Mouse (Mus musculus) limb, embryonic 11.5 days (tissue): ENCODE measurements at regions not wholly inside any gene's neighbourhood (a gene's known extent, or its start where the extent isn't known, plus 50 kb on each side); places are given as distances from the start of the nearest gene placed in this dataset.

ENCODE experiments used
- ATAC-seq: fragments of 200-750 bp; cut with Nextera tagmentation; 2 replicates; pipeline ENCODE4 v1.8.0; 2017; ENCODE audit warnings: low read depth; ENCODE audit not compliant: insufficient number of reproducible peaks, low FRiP score, low TSS enrichment
- DNase-seq: peaks from one replicate; pipeline ENCODE4 v3.0.0-alpha.2; 2015; ENCODE audit warnings: low spot score
- H3K27ac ChIP-seq: fragments of 300-500 bp; sonication (generic); replicated peaks from 2 replicates; pipeline ENCODE4 v1.5.1; 2014; ENCODE audit warnings: low read depth, mild to moderate bottlenecking, low read length
- H3K27me3 ChIP-seq: fragments of 300-500 bp; sonication (generic); 2 replicates; pipeline ENCODE4 v1.6.1; 2014; ENCODE audit warnings: mild to moderate bottlenecking, low read length, mixed read lengths; ENCODE audit not compliant: control insufficient read depth, insufficient read depth
- H3K36me3 ChIP-seq: fragments of 300-500 bp; sonication (generic); 2 replicates; pipeline ENCODE4 v1.6.1; 2014; ENCODE audit warnings: mild to moderate bottlenecking, low read length, moderate library complexity, mixed read lengths; ENCODE audit not compliant: control insufficient read depth, insufficient read depth
- H3K4me1 ChIP-seq: fragments of 300-500 bp; sonication (generic); 2 replicates; pipeline ENCODE4 v1.6.1; 2014; ENCODE audit warnings: low read length, mixed read lengths; ENCODE audit not compliant: control insufficient read depth, insufficient read depth
- H3K4me2 ChIP-seq: fragments of 300-500 bp; sonication (generic); 2 replicates; pipeline ENCODE4 v1.6.1; 2014; ENCODE audit warnings: low read depth, mild to moderate bottlenecking, moderate library complexity; ENCODE audit not compliant: severe bottlenecking
- H3K4me3 ChIP-seq: fragments of 300-500 bp; sonication (generic); 2 replicates; pipeline ENCODE4 v1.5.1; 2014; ENCODE audit warnings: low read depth, low read length
- H3K9ac ChIP-seq: fragments of 300-500 bp; sonication (generic); 2 replicates; pipeline ENCODE4 v1.6.1; 2014; ENCODE audit warnings: mild to moderate bottlenecking, low read length
- H3K9me3 ChIP-seq: fragments of 300-500 bp; sonication (generic); 2 replicates; pipeline ENCODE4 v1.6.1; 2016; ENCODE audit warnings: low read length; ENCODE audit not compliant: control insufficient read depth
- WGBS: fragments of 180-500 bp; shearing (Covaris S2); extraction: QIAGEN DNeasy Blood & Tissue Kit; methylation state at CpG from one replicate; pipeline ENCODE4 v1.1.7; 2014; 5-methylcytosine and 5-hydroxymethylcytosine counted together

DNA sequence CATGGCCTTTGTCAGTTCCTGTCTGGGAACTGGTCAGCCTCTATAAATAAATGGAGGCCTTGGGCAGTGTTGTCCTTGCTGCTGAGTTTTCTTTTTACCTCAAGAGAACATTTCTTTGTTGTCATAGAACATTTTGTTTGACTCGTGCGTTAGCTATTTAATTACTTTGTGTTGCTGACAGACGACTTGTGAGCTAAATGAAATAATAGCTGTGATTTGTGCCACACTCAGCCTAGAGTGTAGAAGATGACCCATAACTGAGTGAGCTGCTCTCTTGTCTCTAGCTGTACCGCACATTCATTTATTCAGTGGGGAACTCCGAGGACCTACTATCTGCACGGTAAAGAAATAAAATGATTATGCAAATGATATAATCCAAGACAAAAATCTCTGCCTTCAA, 263.1 kb upstream of the Atp2b1 start:
- Histone ChIP-seq H3K9me3 (no peaks in the 10 kb centered on the region), H3K4me1 (no peaks in the 10 kb centered on the region), H3K27ac (no peak overlapping the region), H3K9ac (no peak overlapping the region), H3K27me3 (no peaks in the 10 kb centered on the region), H3K4me3 (no peak overlapping the region), H3K36me3 (no peaks in the 10 kb centered on the region), H3K4me2 (no peak overlapping the region)
- DNase-seq (no peak), ATAC-seq (no peak)
- 86% methylated on average over 6 of the region's 6 CpGs for WGBS

DNA sequence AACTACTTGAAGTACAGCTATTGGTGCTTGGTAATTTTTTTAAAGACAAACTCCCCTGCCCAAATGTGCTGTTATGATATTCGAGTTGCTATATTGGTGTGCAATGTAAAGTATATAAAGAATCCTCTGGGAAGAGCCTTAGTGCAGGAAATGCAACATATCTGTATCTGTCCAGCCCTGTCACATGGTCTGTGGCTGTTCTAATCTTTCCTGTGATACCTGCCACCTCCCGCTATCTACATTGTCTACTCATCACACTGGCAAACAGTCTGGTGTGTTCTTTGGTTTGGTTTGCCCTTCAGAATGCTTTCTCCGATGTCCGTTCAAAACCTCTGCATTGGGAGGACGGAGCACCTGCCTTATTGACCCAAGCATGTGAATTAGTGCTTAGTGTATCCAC, 262.6 kb upstream of the Atp2b1 start:
- no peak overlapping the region for H3K4me2 ChIP-seq
- no peaks in the 10 kb centered on the region for H3K9me3 ChIP-seq
- H3K36me3 ChIP-seq = no peaks in the 10 kb centered on the region
- DNase-seq (no peak), ATAC-seq (no peak)
- no peak overlapping the region for H3K4me3 ChIP-seq
- 93% methylated on average over 5 of the region's 5 CpGs for WGBS
- no peak overlapping the region for H3K9ac ChIP-seq
- H3K27ac ChIP-seq = no peak overlapping the region
- H3K4me1 ChIP-seq = no peaks in the 10 kb centered on the region
- no peaks in the 10 kb centered on the region for H3K27me3 ChIP-seq

DNA sequence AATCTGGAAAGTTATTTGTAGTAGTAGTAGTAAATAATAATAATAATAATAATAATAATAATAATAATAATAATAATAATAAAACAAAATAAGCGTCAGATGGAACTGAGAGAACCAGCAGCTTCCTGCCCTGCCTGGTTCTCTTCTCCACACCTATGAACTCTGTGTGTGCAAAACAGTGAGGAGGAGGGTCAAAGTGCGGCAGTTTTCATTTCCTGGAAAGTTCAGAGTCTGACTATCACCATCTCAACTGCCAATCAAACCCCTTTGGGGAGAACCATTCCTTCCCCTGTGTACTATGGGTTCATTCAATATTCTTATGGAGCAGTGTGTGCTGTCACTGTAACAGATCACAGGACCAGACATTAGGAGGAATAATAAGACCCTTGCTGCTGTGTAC, 262.1 kb upstream of the Atp2b1 start:
- ATAC-seq = no peak
- no peak for DNase-seq
- no peak overlapping the region for H3K4me2 ChIP-seq

DNA sequence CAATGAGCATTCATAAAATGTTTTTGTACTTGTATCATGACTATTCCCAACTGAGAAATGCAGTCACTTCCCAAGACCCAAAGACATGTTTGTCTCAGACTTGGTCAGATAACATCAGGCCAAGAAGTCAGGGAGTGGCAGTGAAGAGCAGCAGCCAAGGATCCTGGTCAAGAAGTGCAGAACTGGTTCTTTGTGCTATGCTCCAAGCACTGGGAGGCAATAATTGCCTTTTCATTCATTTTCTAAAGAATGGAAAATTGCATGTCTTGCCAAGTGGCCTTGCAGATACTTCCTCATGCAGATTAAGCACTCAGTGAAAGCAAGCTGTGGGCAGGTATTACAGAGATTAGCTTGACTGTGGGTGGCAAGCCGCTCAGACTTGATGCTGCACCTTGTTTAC, 253.5 kb upstream of the Atp2b1 start:
- WGBS = 68% methylated on average over 1 of the region's 1 CpGs
- H3K27ac ChIP-seq = no peak overlapping the region
- DNase-seq (no peak), ATAC-seq (no peak)
- no peaks in the 10 kb centered on the region for H3K27me3 ChIP-seq
- no peak overlapping the region for H3K9ac ChIP-seq
- H3K4me1 ChIP-seq = no peaks in the 10 kb centered on the region
- no peak overlapping the region for H3K4me3 ChIP-seq
- no peaks in the 10 kb centered on the region for H3K9me3 ChIP-seq
- H3K36me3 ChIP-seq = no peaks in the 10 kb centered on the region
- no peak overlapping the region for H3K4me2 ChIP-seq

More for the DNA sequence above, 262.1 kb upstream of the Atp2b1 start:
- H3K27ac ChIP-seq = no peak overlapping the region
- WGBS = 91% methylated on average over 2 of the region's 2 CpGs
- H3K4me3 ChIP-seq = no peak overlapping the region
- H3K4me1 ChIP-seq = no peaks in the 10 kb centered on the region
- H3K9ac ChIP-seq = no peak overlapping the region
- no peaks in the 10 kb centered on the region for H3K9me3 ChIP-seq
- no peaks in the 10 kb centered on the region for H3K36me3 ChIP-seq
- H3K27me3 ChIP-seq = no peaks in the 10 kb centered on the region

DNA sequence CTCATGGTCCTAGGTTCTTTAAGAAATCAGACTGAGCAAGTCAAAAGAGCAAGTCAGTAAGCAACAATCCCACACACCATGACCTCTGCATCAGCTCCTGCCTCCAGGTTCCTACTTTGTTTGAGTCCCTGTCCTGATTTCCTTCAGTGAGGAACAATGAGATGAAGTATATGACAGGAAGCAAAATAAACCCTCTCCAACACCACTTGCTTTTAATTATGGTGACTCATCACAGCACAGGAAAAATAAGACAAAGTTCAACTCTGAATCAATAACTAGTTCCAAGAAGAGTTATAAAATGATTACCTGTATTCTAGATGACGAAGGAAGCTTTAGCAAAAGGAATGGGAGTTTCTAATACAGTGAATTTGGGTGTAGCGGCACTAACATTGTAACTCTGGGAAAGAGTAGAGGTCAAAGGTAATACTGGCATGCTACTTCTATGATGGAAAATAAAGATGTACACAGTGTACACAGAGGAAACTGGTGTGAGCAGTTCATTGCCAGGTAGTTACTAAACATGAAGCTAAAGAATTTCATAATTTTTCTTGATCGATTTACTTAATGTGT, 248.2 kb upstream of the Atp2b1 start:
- ATAC-seq (no peak), DNase-seq (no peak)
- 91% methylated on average over 3 of the region's 3 CpGs for WGBS
- Histone ChIP-seq H3K9me3 (no peaks in the 10 kb centered on the region), H3K27me3 (no peaks in the 10 kb centered on the region), H3K9ac (no peak overlapping the region), H3K4me1 (no peaks in the 10 kb centered on the region), H3K4me3 (no peak overlapping the region), H3K36me3 (no peaks in the 10 kb centered on the region), H3K27ac (no peak overlapping the region), H3K4me2 (no peak overlapping the region)

DNA sequence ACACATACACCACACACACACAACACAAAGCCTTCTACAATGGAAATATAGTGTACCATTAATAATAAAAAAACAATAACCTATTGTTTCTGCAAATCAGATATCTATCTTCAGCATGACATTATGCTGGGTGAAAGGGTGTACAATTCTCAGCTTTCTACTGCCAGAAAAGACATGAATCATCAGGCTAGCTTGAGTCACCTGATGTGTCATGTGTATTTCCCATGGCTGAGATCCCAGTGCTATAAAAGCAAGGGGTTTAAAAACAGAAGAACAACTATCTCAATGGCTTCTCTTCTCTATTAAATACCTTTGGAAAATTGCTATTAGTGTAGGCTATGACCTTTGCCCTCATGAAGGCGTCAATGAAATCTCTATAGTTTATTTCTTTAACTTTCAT, 246.5 kb upstream of the Atp2b1 start:
- ATAC-seq = no peak
- H3K4me2 ChIP-seq = no peak overlapping the region

DNA sequence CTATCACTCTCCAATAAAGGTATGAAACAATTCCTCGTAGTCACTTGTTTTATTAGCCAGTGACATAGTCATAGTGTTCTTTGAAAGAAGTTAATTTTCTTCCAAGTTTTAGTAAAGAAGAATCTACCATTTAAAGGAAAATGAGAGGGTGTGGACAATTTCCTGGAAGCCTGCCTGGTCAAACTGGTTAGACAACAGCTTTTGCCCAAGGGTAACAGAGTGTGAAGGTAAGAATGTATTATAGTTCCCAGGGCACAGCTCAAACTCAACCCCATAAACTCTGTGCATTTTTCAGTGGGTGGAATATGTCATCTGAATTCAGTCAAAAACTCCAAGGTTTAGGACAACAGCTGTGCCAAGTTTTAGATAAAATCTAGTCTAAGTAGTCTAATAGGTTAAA, 240.1 kb upstream of the Atp2b1 start:
- ATAC-seq = no peak
- no peak overlapping the region for H3K4me2 ChIP-seq
- no peak for DNase-seq

More for the DNA sequence above, 246.5 kb upstream of the Atp2b1 start:
- no peaks in the 10 kb centered on the region for H3K36me3 ChIP-seq
- H3K9me3 ChIP-seq = no peaks in the 10 kb centered on the region
- H3K4me1 ChIP-seq = no peaks in the 10 kb centered on the region
- H3K4me3 ChIP-seq = no peak overlapping the region
- H3K27ac ChIP-seq = no peak overlapping the region
- DNase-seq = no peak
- 79% methylated on average over 1 of the region's 1 CpGs for WGBS
- no peaks in the 10 kb centered on the region for H3K27me3 ChIP-seq
- H3K9ac ChIP-seq = no peak overlapping the region

DNA sequence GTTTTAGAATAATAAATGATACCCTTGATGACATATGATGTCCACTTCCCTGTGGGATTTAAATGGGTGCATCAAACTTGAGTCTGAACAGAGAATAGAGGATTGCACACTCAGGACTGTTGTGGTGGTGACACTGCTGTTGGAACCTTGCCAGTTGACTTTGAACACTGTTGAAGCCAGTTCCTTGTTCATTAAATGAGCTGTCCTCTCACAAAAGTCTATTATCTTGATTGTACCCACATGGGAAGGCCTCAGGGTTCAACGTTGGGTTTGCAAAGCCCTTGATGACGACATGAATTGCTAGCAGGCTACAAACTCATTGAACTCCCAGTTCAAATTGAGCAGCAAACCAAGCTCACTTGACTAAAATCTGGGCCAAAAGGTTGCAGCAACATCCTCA, 237.3 kb upstream of the Atp2b1 start:
- H3K36me3 ChIP-seq = no peaks in the 10 kb centered on the region
- no peak overlapping the region for H3K4me3 ChIP-seq
- no peak overlapping the region for H3K4me2 ChIP-seq
- no peak overlapping the region for H3K27ac ChIP-seq
- no peaks in the 10 kb centered on the region for H3K4me1 ChIP-seq
- no peak for ATAC-seq
- no peaks in the 10 kb centered on the region for H3K27me3 ChIP-seq
- no peak overlapping the region for H3K9ac ChIP-seq
- WGBS = 61% methylated on average over 2 of the region's 2 CpGs
- no peaks in the 10 kb centered on the region for H3K9me3 ChIP-seq
- DNase-seq = no peak

More for the DNA sequence above, 240.1 kb upstream of the Atp2b1 start:
- H3K9me3 ChIP-seq = no peaks in the 10 kb centered on the region
- no peaks in the 10 kb centered on the region for H3K36me3 ChIP-seq
- H3K4me3 ChIP-seq = no peak overlapping the region
- H3K27ac ChIP-seq = no peak overlapping the region
- H3K4me1 ChIP-seq = no peaks in the 10 kb centered on the region
- H3K27me3 ChIP-seq = no peaks in the 10 kb centered on the region
- no peak overlapping the region for H3K9ac ChIP-seq
- WGBS = 83% methylated on average over 1 of the region's 1 CpGs

DNA sequence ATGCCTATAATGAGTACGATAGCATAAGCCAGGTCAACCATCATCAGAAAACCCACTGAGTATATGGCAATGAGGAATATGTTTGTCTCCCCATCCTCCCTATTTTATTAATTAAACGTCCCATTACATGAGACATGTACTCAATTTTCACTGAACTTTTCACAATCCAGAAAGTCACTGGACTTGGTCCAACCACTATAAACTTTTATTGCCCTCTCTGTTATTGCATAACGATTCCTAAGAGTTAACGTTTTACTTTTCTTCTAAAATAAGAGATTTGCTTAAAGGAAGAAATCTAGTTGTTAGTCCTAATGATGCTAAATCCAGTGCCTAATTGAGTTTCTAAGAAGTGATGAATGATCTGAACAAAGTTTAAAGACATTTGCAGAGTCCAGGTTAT, 236.0 kb upstream of the Atp2b1 start:
- Histone ChIP-seq H3K4me2 (no peak overlapping the region), H3K27ac (no peak overlapping the region), H3K36me3 (no peaks in the 10 kb centered on the region), H3K9ac (no peak overlapping the region), H3K4me1 (no peaks in the 10 kb centered on the region), H3K9me3 (no peaks in the 10 kb centered on the region), H3K27me3 (no peaks in the 10 kb centered on the region), H3K4me3 (no peak overlapping the region)
- DNase-seq (no peak), ATAC-seq (no peak)
- 48% methylated on average over 4 of the region's 4 CpGs for WGBS
